Mouse (Mus musculus): ENCODE measurements around the gene Lrmp. TPM values are rescaled to one million over a fixed set of nuclear protein-coding genes. Genes with fewer than 3 reads are reported as not detected.
A peak's percentile ranks its signal among the peaks of the same experiment; 100 is the strongest.
"Not testable (repeated sequence)": the region's sequence is repeated elsewhere in the genome, so short reads cannot be mapped to it uniquely, and the experiment has no call there.

Lrmp gene
- 100 to 1,000 TPM; 110 to 124 TPM for polyA plus RNA-seq (2017; shearing (Covaris generic))

GRCm38 (mm10) chr6:145115476-145116097, at the start of gene Lrmp:
Gene Lrmp (plus strand): TSS chr6:145115653.
- peak; percentile 88 for ATAC-seq

- ATAC-seq = no peak
Measured at GRCm38 (mm10) chr6:145066416-145066815, 49.0 kb upstream of the Lrmp start.

- ATAC-seq = no peak
Measured at GRCm38 (mm10) chr6:145067679-145068078, 47.8 kb upstream of the Lrmp start.

GRCm38 (mm10) chr6:145069397-145069796, 46.1 kb upstream of the Lrmp start:
- ATAC-seq = no peak

GRCm38 (mm10) chr6:145069921-145070320, 45.5 kb upstream of the Lrmp start:
- no peak for ATAC-seq

GRCm38 (mm10) chr6:145074461-145074860, 41.0 kb upstream of the Lrmp start:
- ATAC-seq = no peak

- peak; percentile 41 for ATAC-seq
Measured at GRCm38 (mm10) chr6:145075088-145075547, 40.3 kb upstream of the Lrmp start.

- peak; percentile 78 for ATAC-seq
Measured at GRCm38 (mm10) chr6:145075548-145076224, 39.8 kb upstream of the Lrmp start, which contains the start of gene Bcat1. Gene Bcat1 (minus strand): TSS chr6:145076184.

GRCm38 (mm10) chr6:145076286-145076685, 39.2 kb upstream of the Lrmp start:
- ATAC-seq = peak; percentile 30

GRCm38 (mm10) chr6:145079087-145079759, 36.2 kb upstream of the Lrmp start:
- ATAC-seq = no peak

GRCm38 (mm10) chr6:145081721-145082120, 33.7 kb upstream of the Lrmp start:
- no peak for ATAC-seq

- ATAC-seq = no peak
Measured at GRCm38 (mm10) chr6:145084343-145085117, 30.9 kb upstream of the Lrmp start.

GRCm38 (mm10) chr6:145088451-145089113, 26.9 kb upstream of the Lrmp start:
- no peak for ATAC-seq

- no peak for ATAC-seq
Measured at GRCm38 (mm10) chr6:145089373-145089772, 26.1 kb upstream of the Lrmp start.

- no peak for ATAC-seq
Measured at GRCm38 (mm10) chr6:145090201-145090863, 25.1 kb upstream of the Lrmp start.

- ATAC-seq = no peak
Measured at GRCm38 (mm10) chr6:145090928-145091327, 24.5 kb upstream of the Lrmp start.

GRCm38 (mm10) chr6:145091998-145092397, 23.5 kb upstream of the Lrmp start:
- no peak for ATAC-seq

GRCm38 (mm10) chr6:145093038-145093622, 22.3 kb upstream of the Lrmp start:
- ATAC-seq = not testable (repeated sequence)

GRCm38 (mm10) chr6:145094431-145094830, 21.0 kb upstream of the Lrmp start:
- no peak for ATAC-seq

- peak; percentile 58 for ATAC-seq
Measured at GRCm38 (mm10) chr6:145100923-145101322, 14.5 kb upstream of the Lrmp start.

Measured in activated CD4-positive, CD25-positive, alpha-beta regulatory T cell, adult 4 months (primary cell).